Mouse (Mus musculus): ENCODE data around the gene Tcf7l2.
A peak's percentile ranks its signal among the peaks of the same experiment; 100 is the strongest.

Tcf7l2 gene

GRCm38 (mm10) chr19:55795349-55795748, 53.7 kb downstream of the Tcf7l2 start:
- no peak for DNase-seq

- no peak for DNase-seq
Observed at GRCm38 (mm10) chr19:55797834-55798233, 56.2 kb downstream of the Tcf7l2 start.

GRCm38 (mm10) chr19:55799411-55799810, 57.8 kb downstream of the Tcf7l2 start:
- DNase-seq = no peak

GRCm38 (mm10) chr19:55800059-55800458, 58.4 kb downstream of the Tcf7l2 start:
- no peak for DNase-seq

- no peak for DNase-seq
Observed at GRCm38 (mm10) chr19:55803121-55803520, 61.5 kb downstream of the Tcf7l2 start.

GRCm38 (mm10) chr19:55803797-55804196, 62.2 kb downstream of the Tcf7l2 start:
- DNase-seq = no peak

GRCm38 (mm10) chr19:55804795-55805194, 63.2 kb downstream of the Tcf7l2 start:
- DNase-seq = no peak

- DNase-seq = no peak
Observed at GRCm38 (mm10) chr19:55806434-55807193, 65.0 kb downstream of the Tcf7l2 start.

GRCm38 (mm10) chr19:55807194-55808053, 65.8 kb downstream of the Tcf7l2 start:
- DNase-seq = no peak

GRCm38 (mm10) chr19:55808304-55808703, 66.7 kb downstream of the Tcf7l2 start:
- DNase-seq = no peak

- no peak for DNase-seq
Observed at GRCm38 (mm10) chr19:55809539-55809938, 67.9 kb downstream of the Tcf7l2 start.

- DNase-seq = no peak
Observed at GRCm38 (mm10) chr19:55812236-55812635, 70.6 kb downstream of the Tcf7l2 start.

GRCm38 (mm10) chr19:55815010-55815790, 73.6 kb downstream of the Tcf7l2 start:
- no peak for DNase-seq

- DNase-seq = no peak
Observed at GRCm38 (mm10) chr19:55816974-55817373, 75.4 kb downstream of the Tcf7l2 start.

GRCm38 (mm10) chr19:55820202-55820601, 78.6 kb downstream of the Tcf7l2 start:
- no peak for DNase-seq

GRCm38 (mm10) chr19:55825001-55825827, 83.6 kb downstream of the Tcf7l2 start:
- peak; percentile 3 for DNase-seq

GRCm38 (mm10) chr19:55825951-55826507, 84.4 kb downstream of the Tcf7l2 start:
- no peak for DNase-seq

- DNase-seq = no peak
Observed at GRCm38 (mm10) chr19:55827613-55828259, 86.1 kb downstream of the Tcf7l2 start.

- no peak for DNase-seq
Observed at GRCm38 (mm10) chr19:55830976-55831559, 89.4 kb downstream of the Tcf7l2 start.

- DNase-seq = no peak
Observed at GRCm38 (mm10) chr19:55832122-55832521, 90.5 kb downstream of the Tcf7l2 start.

GRCm38 (mm10) chr19:55833807-55834385, 92.3 kb downstream of the Tcf7l2 start:
- no peak for DNase-seq
